Mouse (Mus musculus) kidney, embryonic 14.5 days (tissue): Measurements from ENCODE around the gene Ccdc157. TPM values are rescaled to one million over a fixed set of nuclear protein-coding genes. Genes with fewer than 3 reads are reported as not detected.

Experiments used
- ATAC-seq: fragments of 200-750 bp; cut with Nextera tagmentation; 2 replicates; pipeline ENCODE4 v1.8.0; 2017; ENCODE audit warnings: moderate number of reproducible peaks, mild to moderate bottlenecking, moderate TSS enrichment, moderate library complexity; ENCODE audit not compliant: low FRiP score, low TSS enrichment
- H3K27ac ChIP-seq: fragments of 300-500 bp; sonication (generic); 2 replicates; pipeline ENCODE4 v1.5.1; 2014; ENCODE audit warnings: low read depth, mild to moderate bottlenecking, low read length, moderate library complexity, mixed read lengths
- H3K27me3 ChIP-seq: fragments of 300-500 bp; sonication (generic); 2 replicates; pipeline ENCODE4 v1.6.1; 2014; ENCODE audit warnings: mild to moderate bottlenecking, low read length; ENCODE audit not compliant: control insufficient read depth, insufficient read depth
- H3K36me3 ChIP-seq: fragments of 300-500 bp; sonication (generic); 2 replicates; pipeline ENCODE4 v1.6.1; 2014; ENCODE audit warnings: low read length, mixed read lengths; ENCODE audit not compliant: control insufficient read depth, insufficient read depth
- H3K4me1 ChIP-seq: fragments of 300-500 bp; sonication (generic); 2 replicates; pipeline ENCODE4 v1.6.1; 2014; ENCODE audit warnings: low read length, mixed read lengths; ENCODE audit not compliant: control insufficient read depth, insufficient read depth
- H3K4me2 ChIP-seq: fragments of 300-500 bp; sonication (generic); replicated peaks from 2 replicates; pipeline ENCODE4 v1.6.1; 2014; ENCODE audit warnings: low read depth, mild to moderate bottlenecking, low read length
- H3K4me3 ChIP-seq: fragments of 300-500 bp; sonication (generic); 2 replicates; pipeline ENCODE4 v1.5.1; 2014; ENCODE audit warnings: mild to moderate bottlenecking, low read length
- H3K9ac ChIP-seq: fragments of 300-500 bp; sonication (generic); 2 replicates; pipeline ENCODE4 v1.6.1; 2014; ENCODE audit warnings: low read depth, mild to moderate bottlenecking, low read length, moderate library complexity
- H3K9me3 ChIP-seq: fragments of 300-500 bp; sonication (generic); 2 replicates; pipeline ENCODE4 v1.6.1; 2016; ENCODE audit warnings: low read length; ENCODE audit not compliant: control insufficient read depth
- WGBS: fragments of 180-500 bp; shearing (Covaris S2); extraction: QIAGEN DNeasy Blood & Tissue Kit; methylation state at CpG from one replicate; pipeline ENCODE4 v1.1.7; 2014; 5-methylcytosine and 5-hydroxymethylcytosine counted together
- microRNA-seq: library from miRNA; unstranded; fragments of <30 nt; microRNA quantifications from one replicate; pipeline ENCODE4, GENCODE M21; 2016
- polyA plus RNA-seq: library from polyadenylated mRNA; unstranded; fragments of >200 nt; fragmentation: Nextera tagmentation; extraction: Ambion mirVana; gene quantifications from 2 replicates; pipeline ENCODE4 v1.2.1, GENCODE M21; 2014

The Ccdc157 gene
- polyA plus RNA-seq, 1 experiment from 2014 or later, result 6.8 TPM

DNA sequence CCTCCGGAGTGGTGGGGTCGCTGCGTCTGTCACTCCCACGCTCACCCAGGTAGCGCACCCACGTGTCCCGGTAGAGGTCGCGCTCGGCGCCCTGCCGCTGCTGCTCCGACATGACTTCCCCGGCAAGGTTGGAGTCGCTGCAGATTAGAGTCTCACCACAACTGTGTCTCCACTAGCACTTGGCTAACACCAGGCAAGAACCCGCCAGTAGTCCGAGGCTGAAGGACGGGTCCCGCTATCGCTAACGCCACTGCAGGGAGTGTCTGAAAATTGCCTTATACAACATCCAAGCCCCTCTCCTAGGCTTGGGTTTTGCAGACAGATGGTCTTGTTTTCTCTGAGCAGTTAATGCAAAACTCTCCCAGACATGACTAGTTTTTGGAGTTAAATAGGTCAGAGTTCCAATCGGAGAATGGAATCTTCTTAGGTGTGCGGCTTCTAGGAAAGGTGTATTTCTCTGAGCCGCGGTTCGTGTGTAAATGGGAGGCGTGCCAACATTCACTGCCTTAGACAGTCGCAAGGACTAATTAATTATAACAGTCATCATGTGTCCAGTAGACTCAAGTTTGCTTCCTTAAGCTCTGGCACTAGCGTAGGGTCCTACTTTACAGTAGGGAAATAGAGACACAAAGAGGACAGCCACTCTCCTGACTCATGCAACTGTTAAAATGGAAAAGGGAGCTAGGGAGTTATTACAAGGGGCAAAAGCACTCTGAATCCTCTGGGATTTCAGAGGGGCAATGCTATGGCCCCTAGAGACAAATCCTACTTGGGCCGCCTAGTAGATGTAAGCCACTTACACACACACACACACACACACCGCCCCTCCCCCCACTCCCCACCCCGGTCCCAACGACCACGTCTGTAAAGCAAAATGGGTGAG is 64.7 kb downstream of the Ccdc157 start, which contains the start of gene Mtfp1:
Gene Mtfp1 (minus strand): TSS at position 275 of the 883 bp plus-strand sequence.
- H3K4me2 ChIP-seq, result peak within 1 kb of the TSS; percentile 81
- 7% methylated on average over 33 of the region's 34 CpGs for WGBS
- H3K36me3 ChIP-seq, result no peaks in the 10 kb centered on the region; the same call in 1 of the 2 replicates
- peak; percentile 32; the same call in 1 of the 2 replicates for ATAC-seq
- peak within 1 kb of the TSS; percentile 81; the same call in 1 of the 2 replicates for H3K27ac ChIP-seq
- H3K4me1 ChIP-seq, result peaks cover 15% of the 10 kb centered on the region
- peak within 1 kb of the TSS; percentile 65 for H3K4me3 ChIP-seq
- H3K9ac ChIP-seq, result peak within 1 kb of the TSS; percentile 76
- H3K9me3 ChIP-seq, result no peaks in the 10 kb centered on the region
- no peaks in the 10 kb centered on the region for H3K27me3 ChIP-seq

DNA sequence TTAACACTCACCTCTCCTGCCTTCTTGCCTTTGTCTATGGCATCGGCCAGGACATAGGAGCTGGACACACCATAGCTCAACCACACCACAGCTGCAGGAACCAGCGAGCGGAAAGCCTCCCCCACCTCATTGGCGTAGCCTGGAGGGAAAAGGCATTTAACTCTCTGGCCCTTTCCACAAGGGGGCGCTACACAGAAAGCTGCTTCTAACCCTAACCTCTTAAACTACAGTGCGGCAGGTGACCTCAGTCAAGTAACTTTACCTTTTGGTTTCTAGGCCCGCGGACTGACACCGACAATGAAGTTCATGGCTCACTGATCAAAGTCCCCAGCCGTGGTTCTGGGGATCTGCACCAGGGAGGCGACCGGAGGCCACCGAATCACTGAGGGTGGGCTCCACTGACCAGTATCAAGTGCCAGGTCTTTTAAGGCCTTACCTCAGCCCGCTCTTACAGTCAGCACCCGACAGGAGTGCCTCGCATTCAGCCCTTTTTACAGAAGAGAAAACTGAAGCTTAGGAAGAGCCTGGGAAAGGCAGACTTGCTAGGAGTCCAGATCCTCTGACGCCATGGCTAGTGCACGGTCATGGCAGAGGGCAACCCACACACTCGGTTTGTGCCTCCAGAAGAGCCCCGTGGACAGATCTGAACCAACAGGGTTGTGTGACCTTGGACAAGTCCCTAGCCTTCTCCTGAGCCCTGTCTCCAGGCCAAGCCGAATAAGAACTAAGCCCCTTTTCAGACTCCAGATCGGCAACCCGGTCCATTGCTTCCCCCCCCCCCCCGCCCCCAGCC is 65.5 kb downstream of the Ccdc157 start:
- peak overlapping the region; percentile 65 for H3K9ac ChIP-seq
- no peaks in the 10 kb centered on the region for H3K27me3 ChIP-seq
- H3K27ac ChIP-seq, result peak overlapping the region; percentile 81; the same call in 1 of the 2 replicates
- H3K36me3 ChIP-seq, result no peaks in the 10 kb centered on the region; the same call in 1 of the 2 replicates
- 0 out of 2 replicates have a peak, but pooled peaks have one; percentile 5 for ATAC-seq
- peak overlapping the region; percentile 65 for H3K4me3 ChIP-seq
- 3% methylated on average over 23 of the region's 24 CpGs for WGBS
- H3K9me3 ChIP-seq, result no peaks in the 10 kb centered on the region
- peaks cover 15% of the 10 kb centered on the region for H3K4me1 ChIP-seq
- H3K4me2 ChIP-seq, result peak overlapping the region; percentile 81

DNA sequence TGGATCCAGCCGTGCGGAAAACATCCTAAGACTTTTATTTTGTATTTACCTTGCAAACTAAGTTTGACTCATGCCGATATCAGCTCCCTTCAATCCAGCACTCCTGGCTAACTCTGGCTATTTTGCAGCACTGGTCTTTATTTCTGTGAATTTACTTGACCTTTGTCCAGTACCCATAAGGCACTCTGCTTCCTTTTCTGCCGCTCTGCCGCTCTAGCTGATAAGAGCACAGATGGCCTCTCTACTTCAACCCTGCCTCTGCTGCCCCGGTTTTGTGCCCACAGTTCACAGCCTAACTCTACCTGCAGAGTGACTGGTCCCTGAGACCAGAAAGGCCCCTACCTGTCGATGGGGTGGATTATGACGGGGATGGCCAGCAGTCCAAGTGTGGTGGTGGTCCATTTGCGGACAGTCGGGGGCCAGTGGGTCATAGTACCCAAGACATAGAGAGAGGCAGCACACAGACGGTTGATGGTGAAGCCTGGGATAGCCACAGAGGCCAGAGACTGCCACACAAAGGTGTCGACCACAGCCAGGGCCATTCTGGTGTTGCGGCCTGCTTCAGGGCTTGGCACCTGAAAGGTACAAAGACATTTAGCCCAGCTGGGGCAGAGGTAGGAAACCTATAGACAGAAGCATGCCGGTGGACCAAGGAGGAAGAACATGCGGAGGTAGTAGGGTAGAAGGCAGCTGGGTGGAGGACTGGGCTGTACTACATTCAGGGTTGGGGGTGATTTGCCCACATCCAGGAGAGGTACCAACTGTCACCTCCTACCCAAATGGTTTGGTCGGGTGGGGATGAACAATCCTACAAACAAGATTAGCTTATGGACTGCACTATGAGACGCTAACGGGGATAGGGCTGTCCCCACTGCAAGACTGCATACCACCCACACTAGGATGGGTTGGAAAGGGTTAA is 66.4 kb downstream of the Ccdc157 start:
- 85% methylated on average over 18 of the region's 18 CpGs for WGBS
- Histone ChIP-seq H3K4me3 (peak overlapping the region; percentile 65; the same call in 1 of the 2 replicates), H3K4me1 (peaks cover 15% of the 10 kb centered on the region), H3K36me3 (no peaks in the 10 kb centered on the region; the same call in 1 of the 2 replicates), H3K9me3 (no peaks in the 10 kb centered on the region), H3K4me2 (peak overlapping the region; percentile 81), H3K27me3 (no peaks in the 10 kb centered on the region), H3K27ac (no peak overlapping the region), H3K9ac (no peak overlapping the region)
- ATAC-seq, result no peak

Small RNAs within 50 kb of the gene (microRNA-seq; reads per million reads assigned to microRNA genes)
- gene Mir3060, result 3.6 reads per million, percentile 14 among the genes with 10 or more reads in this experiment

Other genes starting within 250 kb of the Ccdc157 start
- gene Slc35e4, start 245.6 kb downstream of the Ccdc157 start, polyA plus RNA-seq, result 3.0 and 3.8 TPM in 2 replicates
- 49.7 and 61.8 TPM in 2 replicates for gene Tcn2, start 228.1 kb downstream of the Ccdc157 start, polyA plus RNA-seq
- 60.7 and 81.2 TPM in 2 replicates for gene Pes1, start 196.3 kb downstream of the Ccdc157 start, polyA plus RNA-seq
- 0.49 TPM in 1 of 2 replicates, not detected in the other for gene 4930556J24Rik, start 183.5 kb downstream of the Ccdc157 start, polyA plus RNA-seq
- 4.3 and 4.6 TPM in 2 replicates for gene Gal3st1, start 176.7 kb downstream of the Ccdc157 start, polyA plus RNA-seq
- not detected in 2 replicates for gene Sec14l4, start 128.8 kb downstream of the Ccdc157 start, polyA plus RNA-seq
- not detected in 2 replicates for gene Sec14l3, start 95.5 kb downstream of the Ccdc157 start, polyA plus RNA-seq
- 11.5 and 15.9 TPM in 2 replicates for gene Mtfp1, start 64.8 kb downstream of the Ccdc157 start, polyA plus RNA-seq
- gene Sec14l2, start 36.9 kb downstream of the Ccdc157 start, polyA plus RNA-seq, result 1.1 and 1.2 TPM in 2 replicates
- 21.0 and 28.3 TPM in 2 replicates for gene Rnf215, start 25.1 kb downstream of the Ccdc157 start, polyA plus RNA-seq
- 55.7 and 72.5 TPM in 2 replicates for gene Sf3a1, start 57 bp upstream of the Ccdc157 start, polyA plus RNA-seq
- 28.8 and 29.7 TPM in 2 replicates for gene Tbc1d10a, start 26.5 kb upstream of the Ccdc157 start, polyA plus RNA-seq
- gene Castor1, start 57.9 kb upstream of the Ccdc157 start, polyA plus RNA-seq, result 2.7 and 5.3 TPM in 2 replicates
- not detected in 2 replicates for gene Osm, start 76.1 kb upstream of the Ccdc157 start, polyA plus RNA-seq
- gene Lif, start 97.3 kb upstream of the Ccdc157 start, polyA plus RNA-seq, result not detected in 2 replicates